ENCODE assay signal across 12 mouse cellular contexts in the genomic region with DNA sequence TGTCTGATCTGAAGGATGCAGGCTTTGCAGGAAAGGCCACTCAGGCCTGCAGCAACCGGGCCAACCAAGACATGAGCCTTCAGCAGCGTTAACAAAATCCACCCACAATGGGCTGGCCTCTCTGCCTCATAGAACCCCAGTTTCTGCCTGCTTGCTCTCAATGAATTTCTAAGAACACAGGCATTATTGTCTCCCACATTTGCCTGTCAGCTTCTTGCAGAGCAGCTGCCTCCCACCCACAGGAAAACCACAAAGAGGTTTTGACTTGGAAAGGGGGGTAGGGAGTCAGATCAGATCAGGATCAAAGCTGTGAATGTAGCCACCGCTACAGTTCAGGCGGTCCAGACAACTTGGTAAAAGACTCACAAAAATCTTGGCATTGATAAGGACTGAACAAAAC. TPM values are rescaled to one million over a fixed set of nuclear protein-coding genes. Genes with fewer than 3 reads are reported as not detected.
DNase-seq lines count a peak whose midpoint lies in the region; ATAC-seq and TF ChIP-seq lines count a peak whose summit lies in the region.
"Had no signal": no experiment of that assay in that cellular context is flagged by ENCODE, and none has a peak within 500 bp of the region (broad histone marks: within the 10 kb centered on the region; RNA-seq: fewer than 3 reads in every experiment).

No protein-coding gene starts in this region.

- no peaks in the 10 kb centered on the region for H3K9me3 ChIP-seq in heart, embryonic 13.5 days
- H3K9me3 ChIP-seq: heart, embryonic 12.5 days; lung, embryonic 15.5 days had no signal

- H3K27me3 ChIP-seq in heart, embryonic 13.5 days (replicated peaks) = no peaks in the 10 kb centered on the region
- H3K27me3 ChIP-seq in small intestine, adult 2 months (ENCODE audit: control insufficient read depth, insufficient read depth, low read length) = no peaks in the 10 kb centered on the region
- H3K27me3 ChIP-seq: heart, embryonic 12.5 days; lung, embryonic 15.5 days had no signal

- 0 out of 2 replicates have a peak overlapping the region, but pooled peaks have one; percentile 5 for H3K9ac ChIP-seq in heart, embryonic 13.5 days
- H3K9ac ChIP-seq: heart, embryonic 12.5 days; lung, embryonic 15.5 days had no signal

- intact Hi-C loops in heart, postnatal 10 days (cut with DNase I) = no loop called here

- H3K4me2 ChIP-seq in heart, embryonic 13.5 days = no peak overlapping the region
- H3K4me2 ChIP-seq: heart, embryonic 12.5 days; lung, embryonic 15.5 days had no signal

- H3K4me1 ChIP-seq in heart, embryonic 13.5 days = peaks cover 39% of the 10 kb centered on the region
- H3K4me1 ChIP-seq in small intestine, adult 2 months (ENCODE audit: control insufficient read depth, insufficient read depth, insufficient read length, low read length) = peaks cover 8% of the 10 kb centered on the region

- no peak for TF ChIP-seq CTCF in small intestine, adult 2 months (IDR thresholded peaks at IDR 0.05; ENCODE audit: extremely low read depth, insufficient read length, insufficient replicate concordance, low read depth, low read length)

- no peak overlapping the region for H3K4me3 ChIP-seq in heart, embryonic 13.5 days
- no peak overlapping the region for H3K4me3 ChIP-seq in small intestine, adult 2 months (ENCODE audit: low read depth, low read length)
- H3K4me3 ChIP-seq: heart, embryonic 12.5 days; lung, embryonic 15.5 days had no signal

- no peak for TF ChIP-seq POLR2A in small intestine, adult 2 months (IDR thresholded peaks at IDR 0.05; ENCODE audit: low read depth, low read length)

- no peak for ATAC-seq in heart, embryonic 13.5 days (ENCODE audit: extremely low read depth, insufficient number of reproducible peaks, low FRiP score, low TSS enrichment)
- peak; percentile 13; the same call in 1 of the 2 replicates for ATAC-seq in granulocyte monocyte progenitor cell, adult 5-6 weeks (replicated peaks; ENCODE audit: poor library complexity, severe bottlenecking)

- H3K36me3 ChIP-seq in heart, embryonic 13.5 days = peaks cover 22% of the 10 kb centered on the region
- H3K36me3 ChIP-seq in small intestine, adult 2 months (ENCODE audit: control insufficient read depth, insufficient read depth, low read length) = peaks cover 3% of the 10 kb centered on the region

- H3K27ac ChIP-seq in heart, embryonic 13.5 days (replicated peaks) = no peak overlapping the region
- H3K27ac ChIP-seq in small intestine, adult 2 months (ENCODE audit: insufficient read depth, low read depth, low read length) = 0 out of 2 replicates have a peak overlapping the region, but pooled peaks have one; percentile 32
- H3K27ac ChIP-seq: lung, embryonic 15.5 days had no signal

- no peak for DNase-seq in heart, postnatal 10 days
- peak; percentile 31 for DNase-seq in thymus, postnatal 0 days (ENCODE audit: low spot score)
- DNase-seq in thymus, postnatal 36 days = no peak
- no peak for DNase-seq in urinary bladder, postnatal 14 days (ENCODE audit: low spot score)
- no peak for DNase-seq in adrenal gland, adult (ENCODE audit: inconsistent age in 2 of 2, low spot score in 1 of 2)
- DNase-seq: adrenal gland, postnatal 36 days; embryo, embryonic 11 days had no signal

- WGBS in heart, embryonic 13.5 days = 57% methylated on average over 4 of the region's 4 CpGs
- 71% methylated on average over 4 of the region's 4 CpGs for WGBS in small intestine, adult 2 months

RNA-seq across cellular contexts. Expression of a gene that starts 25.5 kb away (rescaled TPM):
- 28.1 and 30.1 TPM in 2 replicates for polyA plus RNA-seq in heart, embryonic 13.5 days (2015; fragmentation: Nextera tagmentation; extraction: Ambion mirVana)
- total RNA-seq in heart, postnatal 10 days (2021) = 10 to 100 TPM; 28.6 to 30.4 TPM
- polyA plus RNA-seq in thymus, postnatal 0 days (2015; fragmentation: Nextera tagmentation; extraction: Ambion mirVana) = 6.2 and 8.0 TPM in 2 replicates
- 3.5 and 4.6 TPM in 2 replicates for total RNA-seq in granulocyte monocyte progenitor cell, adult 5-6 weeks (2014; fragmentation: Nextera tagmentation)
- total RNA-seq in granulocyte monocyte progenitor cell, adult 5-6 weeks (2017) = 0.69 and 4.8 TPM in 2 replicates
- 18.6 and 43.3 TPM in 2 replicates for polyA plus RNA-seq in small intestine, adult 2 months (2012; rRNA removed)

RNA-seq across cellular contexts. Expression of a gene that starts 44.3 kb away (rescaled TPM):
- polyA plus RNA-seq in heart, embryonic 13.5 days (2015; fragmentation: Nextera tagmentation; extraction: Ambion mirVana) = 73.5 and 77.8 TPM in 2 replicates
- 10 to 100 TPM; 40.2 to 41.7 TPM for total RNA-seq in heart, postnatal 10 days (2021)
- polyA plus RNA-seq in thymus, postnatal 0 days (2015; fragmentation: Nextera tagmentation; extraction: Ambion mirVana) = 143 and 161 TPM in 2 replicates
- total RNA-seq in granulocyte monocyte progenitor cell, adult 5-6 weeks (2014; fragmentation: Nextera tagmentation) = 69.3 and 72.1 TPM in 2 replicates
- total RNA-seq in granulocyte monocyte progenitor cell, adult 5-6 weeks (2017) = 58.3 and 70.2 TPM in 2 replicates
- 64.9 and 81.1 TPM in 2 replicates for polyA plus RNA-seq in small intestine, adult 2 months (2012; rRNA removed)
